Mouse (Mus musculus) embryonic facial prominence, embryonic 12.5 days (tissue): ENCODE data around the gene Nupr1. TPM values are rescaled to one million over a fixed set of nuclear protein-coding genes. Genes with fewer than 3 reads are reported as not detected.
"Not testable (repeated sequence)": the region's sequence is repeated elsewhere in the genome, so short reads cannot be mapped to it uniquely, and the experiment has no call there.

Experiments
- ATAC-seq: fragments of 200-750 bp; cut with Nextera tagmentation; 2 replicates; pipeline ENCODE4 v1.8.0; 2017; ENCODE audit not compliant: insufficient number of reproducible peaks, insufficient read depth, low FRiP score, low TSS enrichment
- H3K27ac ChIP-seq: fragments of 300-500 bp; sonication (generic); 2 replicates; pipeline ENCODE4 v1.5.1; 2016; ENCODE audit warnings: mild to moderate bottlenecking
- H3K27me3 ChIP-seq: fragments of 300-500 bp; sonication (generic); 2 replicates; pipeline ENCODE4 v1.6.1; 2016; ENCODE audit warnings: mild to moderate bottlenecking, moderate library complexity
- H3K36me3 ChIP-seq: fragments of 300-500 bp; sonication (generic); 2 replicates; pipeline ENCODE4 v1.6.1; 2016; ENCODE audit warnings: mild to moderate bottlenecking
- H3K4me1 ChIP-seq: fragments of 300-500 bp; sonication (generic); 2 replicates; pipeline ENCODE4 v1.6.1; 2016
- H3K4me2 ChIP-seq: fragments of 300-500 bp; sonication (generic); replicated peaks from 2 replicates; pipeline ENCODE4 v1.6.1; 2016; ENCODE audit warnings: mild to moderate bottlenecking, moderate library complexity
- H3K4me3 ChIP-seq: fragments of 300-500 bp; sonication (generic); 2 replicates; pipeline ENCODE4 v1.5.1; 2016; ENCODE audit warnings: mild to moderate bottlenecking
- H3K9ac ChIP-seq: fragments of 300-500 bp; sonication (generic); 2 replicates; pipeline ENCODE4 v1.6.1; 2016; ENCODE audit warnings: mild to moderate bottlenecking, moderate library complexity
- H3K9me3 ChIP-seq: fragments of 300-500 bp; sonication (generic); 2 replicates; pipeline ENCODE4 v1.6.1; 2016; ENCODE audit warnings: mild to moderate bottlenecking, moderate library complexity
- WGBS: fragments of 180-500 bp; shearing (Covaris S2); methylation state at CpG from one replicate; pipeline ENCODE4 v1.1.7; 2016; 5-methylcytosine and 5-hydroxymethylcytosine counted together
- polyA plus RNA-seq: library from polyadenylated mRNA; unstranded; fragments of >200 nt; fragmentation: Nextera tagmentation; extraction: Ambion mirVana; gene quantifications from 2 replicates; pipeline ENCODE4 v1.2.1, GENCODE M21; 2016

The Nupr1 gene
- polyA plus RNA-seq, 1 experiment from 2014 or later, result 5.6 TPM

DNA sequence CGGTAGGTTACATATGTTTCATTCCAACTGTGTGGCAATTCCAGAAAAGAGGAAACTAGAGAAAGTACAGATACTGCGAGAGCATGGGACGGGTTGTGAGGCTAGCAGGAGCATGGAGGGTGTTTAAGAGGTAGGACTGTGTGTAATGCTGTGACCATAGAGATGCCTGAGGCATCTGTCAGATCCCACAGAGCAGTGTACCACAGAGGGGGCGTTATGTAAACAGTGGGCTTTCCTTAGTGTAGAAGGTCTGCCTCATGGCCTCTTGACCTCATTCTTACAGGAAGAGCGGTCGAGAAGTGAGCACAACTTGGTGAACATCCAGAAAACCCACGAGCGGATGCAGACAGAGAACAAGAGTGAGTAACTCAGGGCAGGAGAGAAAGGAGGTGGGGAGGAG is 33.0 kb upstream of the Nupr1 start:
- WGBS, result 60% methylated on average over 8 of the region's 8 CpGs
- no peak for ATAC-seq
- peaks cover 25% of the 10 kb centered on the region for H3K36me3 ChIP-seq

DNA sequence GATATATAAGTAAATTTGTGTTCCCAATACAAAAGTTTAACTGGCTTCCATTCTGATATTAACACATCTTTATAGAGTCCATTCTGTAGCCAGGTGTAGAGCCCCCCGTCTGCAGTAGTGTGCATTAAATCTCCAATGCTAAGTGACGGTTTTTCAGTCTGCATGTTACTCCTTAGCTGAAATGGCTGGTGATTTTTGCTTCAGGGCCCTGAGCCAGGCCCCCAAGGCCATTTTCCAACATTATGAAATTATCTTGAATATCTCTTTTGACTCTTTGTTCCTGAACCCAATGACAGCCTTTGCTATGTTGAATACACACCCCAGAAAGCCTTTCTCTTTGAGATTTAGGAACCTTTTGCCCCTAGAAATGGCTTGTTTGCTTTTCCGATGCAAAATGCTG is 29.1 kb upstream of the Nupr1 start:
- no peak overlapping the region for H3K27ac ChIP-seq
- H3K4me3 ChIP-seq, result no peak overlapping the region
- H3K4me2 ChIP-seq, result no peak overlapping the region
- H3K4me1 ChIP-seq, result no peaks in the 10 kb centered on the region
- no peaks in the 10 kb centered on the region for H3K27me3 ChIP-seq
- ATAC-seq, result no peak
- H3K9me3 ChIP-seq, result no peaks in the 10 kb centered on the region
- H3K36me3 ChIP-seq, result peaks cover 12% of the 10 kb centered on the region
- H3K9ac ChIP-seq, result no peak overlapping the region
- 88% methylated on average over 3 of the region's 3 CpGs for WGBS

More for the DNA sequence above, 33.0 kb upstream of the Nupr1 start:
- Histone ChIP-seq H3K9me3 (no peaks in the 10 kb centered on the region), H3K4me2 (no peak overlapping the region), H3K4me1 (no peaks in the 10 kb centered on the region), H3K27ac (no peak overlapping the region), H3K4me3 (no peak overlapping the region), H3K27me3 (no peaks in the 10 kb centered on the region), H3K9ac (no peak overlapping the region)

DNA sequence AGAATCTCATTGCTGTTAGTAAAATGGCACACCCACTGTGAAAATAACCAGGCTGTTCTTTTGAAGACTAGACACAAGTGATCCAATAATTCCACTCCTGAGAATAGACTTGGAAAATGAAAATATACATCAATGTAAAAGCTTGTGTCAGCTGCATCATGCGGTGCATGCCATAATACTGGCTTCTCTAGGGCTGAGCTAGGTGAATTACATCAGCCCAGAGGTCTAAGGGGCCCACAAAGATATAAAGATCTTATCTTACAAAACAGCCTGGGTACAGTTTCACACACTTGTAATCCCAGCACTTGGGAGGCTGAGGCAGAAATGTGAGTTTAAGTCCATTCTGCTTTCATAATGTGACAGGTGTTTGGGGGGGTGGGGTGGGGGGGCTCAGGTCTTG is 26.9 kb upstream of the Nupr1 start:
- Histone ChIP-seq H3K4me2 (no peak overlapping the region), H3K9ac (no peak overlapping the region), H3K9me3 (no peaks in the 10 kb centered on the region), H3K4me3 (no peak overlapping the region), H3K27me3 (no peaks in the 10 kb centered on the region), H3K4me1 (no peaks in the 10 kb centered on the region), H3K27ac (no peak overlapping the region), H3K36me3 (peaks cover 6% of the 10 kb centered on the region)
- ATAC-seq, result no peak
- WGBS, result 95% methylated on average over 1 of the region's 1 CpGs

DNA sequence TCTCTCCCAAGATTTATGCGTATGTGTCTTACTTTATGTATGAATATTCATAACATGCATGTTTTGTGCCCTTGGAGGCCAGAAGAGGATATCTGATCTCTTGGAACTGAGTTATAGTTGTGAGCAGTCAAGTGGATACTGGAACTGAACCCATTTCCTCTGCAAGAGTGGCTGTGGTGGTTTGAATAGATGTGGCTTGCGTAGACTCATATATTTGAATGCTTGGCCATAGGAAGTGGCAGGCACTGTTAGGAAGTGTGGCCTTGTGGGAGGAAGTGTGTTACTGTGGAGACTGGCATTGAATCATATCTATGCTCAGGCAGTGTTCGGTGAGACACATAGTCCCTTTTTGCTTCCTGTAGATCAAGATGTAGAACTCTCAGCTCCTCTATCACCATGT is 25.0 kb upstream of the Nupr1 start:
- Histone ChIP-seq H3K9me3 (no peaks in the 10 kb centered on the region), H3K36me3 (0 out of 2 replicates have a peak, but pooled peaks cover 2% of the 10 kb centered on the region), H3K9ac (no peak overlapping the region), H3K4me1 (no peaks in the 10 kb centered on the region), H3K27ac (no peak overlapping the region), H3K4me2 (no peak overlapping the region), H3K27me3 (no peaks in the 10 kb centered on the region), H3K4me3 (no peak overlapping the region)
- 91% methylated on average over 3 of the region's 3 CpGs for WGBS
- ATAC-seq, result no peak

DNA sequence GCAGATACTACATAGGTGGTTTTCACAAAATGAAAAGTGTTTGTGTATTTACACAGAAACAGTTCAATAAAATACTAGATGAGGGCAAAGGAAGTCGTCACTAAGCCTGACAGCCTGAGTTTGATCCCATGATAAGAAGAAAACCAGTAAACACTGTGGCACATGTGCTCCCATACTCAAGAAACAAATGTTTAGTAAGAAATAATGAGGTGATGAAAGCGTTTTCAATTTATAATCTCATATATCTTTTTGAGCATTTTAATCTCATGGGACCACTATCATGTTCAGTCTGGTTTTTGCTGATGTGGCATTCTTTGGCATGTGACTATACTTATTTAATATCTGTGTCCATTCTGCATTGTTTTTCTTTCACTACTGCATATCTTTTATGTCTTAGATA is 23.3 kb upstream of the Nupr1 start:
- WGBS, result 84% methylated on average over 2 of the region's 2 CpGs
- no peaks in the 10 kb centered on the region for H3K27me3 ChIP-seq
- no peak overlapping the region for H3K4me3 ChIP-seq
- peaks cover 6% of the 10 kb centered on the region for H3K4me1 ChIP-seq
- no peak overlapping the region for H3K9ac ChIP-seq
- H3K4me2 ChIP-seq, result no peak overlapping the region
- no peak for ATAC-seq
- 0 out of 2 replicates have a peak, but pooled peaks cover 2% of the 10 kb centered on the region for H3K36me3 ChIP-seq
- H3K27ac ChIP-seq, result no peak overlapping the region
- no peaks in the 10 kb centered on the region for H3K9me3 ChIP-seq

DNA sequence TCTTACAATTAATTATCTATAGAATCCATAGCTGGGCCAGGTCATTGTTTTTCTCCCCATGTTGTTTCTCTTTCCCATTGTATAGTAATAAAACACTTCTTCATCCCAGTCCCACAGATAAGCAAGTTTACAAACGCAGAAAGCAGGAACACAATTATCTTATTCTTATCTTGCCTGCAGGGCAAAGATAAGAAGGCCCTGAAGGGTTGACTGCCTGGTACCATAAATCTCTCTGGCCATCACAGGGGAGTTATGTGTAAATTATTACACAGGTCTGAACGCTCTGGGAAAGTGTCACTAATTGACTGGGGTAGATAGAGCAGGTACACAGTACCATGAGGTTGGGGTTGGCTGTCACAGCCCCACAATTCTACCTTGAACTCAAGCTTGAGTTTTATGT is 20.2 kb upstream of the Nupr1 start:
- Histone ChIP-seq H3K27me3 (no peaks in the 10 kb centered on the region), H3K27ac (no peak overlapping the region), H3K9ac (no peak overlapping the region), H3K9me3 (no peaks in the 10 kb centered on the region), H3K36me3 (no peaks in the 10 kb centered on the region), H3K4me2 (no peak overlapping the region), H3K4me3 (no peak overlapping the region), H3K4me1 (peaks cover 12% of the 10 kb centered on the region)
- ATAC-seq, result no peak
- WGBS, result 90% methylated on average over 2 of the region's 2 CpGs

DNA sequence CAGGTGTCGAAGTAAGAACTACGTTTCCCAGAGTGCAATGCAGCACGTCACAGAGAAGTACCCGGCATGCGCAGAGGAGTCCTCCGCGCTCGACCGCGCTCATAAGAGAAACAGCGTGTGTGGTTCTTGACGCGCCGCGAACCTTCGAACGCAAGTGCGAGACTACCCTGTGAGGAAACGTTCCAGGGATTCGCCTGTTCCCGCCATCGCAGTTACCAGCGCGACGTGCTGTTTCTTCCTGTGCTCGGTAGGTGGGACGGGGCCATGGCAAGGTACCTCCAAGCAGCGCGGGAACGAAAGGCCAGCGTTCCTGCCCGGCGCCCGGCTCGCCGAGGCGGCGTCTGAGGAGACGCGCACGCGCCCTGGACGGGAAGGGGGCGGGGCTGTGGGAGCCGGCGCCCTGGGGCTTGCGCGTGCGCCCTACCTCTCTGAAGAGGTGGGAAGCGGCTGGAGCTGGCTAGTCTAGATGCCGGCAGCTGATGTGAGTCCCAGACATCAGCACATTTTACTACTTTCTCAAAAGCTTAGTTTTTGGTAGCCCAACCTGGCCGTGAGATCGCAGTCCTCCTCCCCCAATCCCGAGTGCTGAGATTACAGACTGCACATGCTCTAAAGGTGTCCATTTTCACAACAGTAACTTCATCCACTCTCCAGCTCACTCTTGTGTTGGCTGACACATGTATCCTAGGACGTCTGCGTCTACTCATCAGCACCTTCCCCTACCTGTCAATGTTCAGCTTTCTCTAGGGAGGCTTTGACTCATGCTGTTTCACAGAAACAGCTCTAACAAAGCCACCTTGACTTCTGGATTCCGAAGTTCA is 18.8 kb upstream of the Nupr1 start, which contains the start of gene Sgf29:
Sgf29 (plus strand) TSS at position 79 of the 821 bp plus-strand sequence.
- H3K27ac ChIP-seq, result peak within 1 kb of the TSS; percentile 94
- 2% methylated on average over 57 of the region's 57 CpGs for WGBS
- peak within 1 kb of the TSS; percentile 71 for H3K9ac ChIP-seq
- peak within 1 kb of the TSS; percentile 80 for H3K4me2 ChIP-seq
- peak; percentile 95 for ATAC-seq
- no peaks in the 10 kb centered on the region for H3K9me3 ChIP-seq
- H3K4me1 ChIP-seq, result peaks cover 12% of the 10 kb centered on the region
- H3K27me3 ChIP-seq, result no peaks in the 10 kb centered on the region
- no peaks in the 10 kb centered on the region for H3K36me3 ChIP-seq
- peak within 1 kb of the TSS; percentile 51 for H3K4me3 ChIP-seq

DNA sequence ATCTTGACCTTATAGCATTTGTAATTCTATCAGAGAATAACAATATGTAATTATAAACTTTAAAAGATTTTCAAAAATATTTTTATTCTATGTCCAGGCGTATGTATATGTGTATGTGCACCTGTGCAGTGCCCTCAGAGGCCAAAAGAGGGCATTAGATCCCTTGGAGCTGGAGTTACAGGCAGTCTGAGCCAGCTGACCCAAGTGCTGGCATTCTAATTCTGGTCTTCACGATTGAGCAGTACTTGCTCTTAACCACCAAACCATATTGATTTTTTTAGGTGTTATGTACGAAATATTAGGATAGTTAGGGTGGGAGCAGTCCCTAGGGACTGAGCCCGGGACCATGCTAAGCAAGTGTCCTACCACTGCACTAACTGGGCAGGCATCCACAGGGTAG is 17.8 kb upstream of the Nupr1 start:
- ATAC-seq, result no peak
- H3K27ac ChIP-seq, result no peak overlapping the region
- H3K4me1 ChIP-seq, result peaks cover 12% of the 10 kb centered on the region
- H3K4me3 ChIP-seq, result peak overlapping the region; percentile 51; the same call in 1 of the 2 replicates
- no peaks in the 10 kb centered on the region for H3K9me3 ChIP-seq
- H3K4me2 ChIP-seq, result peak overlapping the region; percentile 80
- H3K36me3 ChIP-seq, result no peaks in the 10 kb centered on the region
- no peaks in the 10 kb centered on the region for H3K27me3 ChIP-seq
- WGBS, result 78% methylated on average over 4 of the region's 4 CpGs
- no peak overlapping the region for H3K9ac ChIP-seq

DNA sequence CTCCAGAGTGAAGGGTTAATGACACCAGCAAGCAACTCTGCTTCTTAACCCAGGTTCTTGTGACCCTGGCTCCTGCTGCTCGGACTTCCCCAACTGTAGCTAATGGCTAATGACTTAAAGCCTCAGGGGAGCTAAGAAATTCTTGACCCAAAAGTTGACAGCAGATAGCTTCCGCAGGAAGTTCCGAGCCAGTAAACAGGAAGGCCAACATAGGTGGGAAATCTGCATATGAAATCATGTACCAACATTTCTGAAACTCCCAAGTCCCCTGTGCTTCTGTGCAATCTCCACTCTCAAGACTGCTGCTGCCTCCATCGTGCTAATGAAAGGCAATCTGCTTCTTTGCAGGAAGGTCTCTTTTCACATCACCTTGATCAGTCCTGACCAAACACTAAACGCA is 15.0 kb upstream of the Nupr1 start:
- H3K36me3 ChIP-seq, result no peaks in the 10 kb centered on the region
- no peak overlapping the region for H3K27ac ChIP-seq
- H3K4me2 ChIP-seq, result no peak overlapping the region
- H3K4me3 ChIP-seq, result no peak overlapping the region
- H3K4me1 ChIP-seq, result peaks cover 12% of the 10 kb centered on the region
- no peak for ATAC-seq
- H3K27me3 ChIP-seq, result no peaks in the 10 kb centered on the region
- no peak overlapping the region for H3K9ac ChIP-seq
- 49% methylated on average over 5 of the region's 5 CpGs for WGBS
- H3K9me3 ChIP-seq, result no peaks in the 10 kb centered on the region

DNA sequence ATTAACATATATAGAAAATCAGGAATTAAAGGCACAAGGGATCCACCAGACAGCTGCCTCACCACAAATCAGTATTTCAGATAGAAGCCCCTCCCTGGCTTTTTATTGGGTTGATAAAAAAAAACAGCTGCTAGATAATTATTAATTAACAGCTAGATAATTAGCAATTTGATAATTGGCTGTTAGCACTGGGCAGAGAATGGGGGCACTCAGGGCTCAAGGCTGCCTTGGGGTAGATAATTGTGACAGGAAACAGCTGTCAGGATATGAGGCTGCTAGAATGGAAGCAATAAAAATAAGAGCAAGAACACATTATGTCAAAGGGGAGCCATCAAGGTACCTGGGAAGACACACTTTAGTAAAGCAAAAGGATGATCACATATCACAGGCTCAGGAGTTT is 14.3 kb upstream of the Nupr1 start:
- Histone ChIP-seq H3K4me1 (peaks cover 8% of the 10 kb centered on the region), H3K4me2 (no peak overlapping the region), H3K36me3 (no peaks in the 10 kb centered on the region), H3K9ac (no peak overlapping the region), H3K27me3 (no peaks in the 10 kb centered on the region), H3K9me3 (no peaks in the 10 kb centered on the region), H3K4me3 (no peak overlapping the region), H3K27ac (no peak overlapping the region)
- no peak for ATAC-seq

DNA sequence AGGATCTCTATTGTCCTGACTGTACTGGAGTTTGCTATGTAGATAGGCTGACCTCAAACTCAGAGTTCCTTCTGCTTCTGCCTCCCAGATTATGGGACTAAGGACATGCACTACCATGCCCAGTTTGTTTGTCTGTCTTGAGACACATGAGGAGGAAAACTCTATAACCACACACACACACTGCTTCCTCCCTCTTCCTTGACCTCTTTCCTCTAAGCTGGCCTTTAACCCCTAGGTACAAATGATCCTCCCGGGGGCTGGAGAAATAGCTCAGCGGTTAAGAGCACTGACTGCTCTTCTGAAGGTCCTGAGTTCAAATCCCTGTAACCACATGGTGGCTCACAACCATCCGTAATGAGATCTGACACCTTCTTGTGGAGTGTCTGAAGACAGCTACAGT is 13.7 kb upstream of the Nupr1 start:
- 54% methylated on average over 3 of the region's 3 CpGs for WGBS
- Histone ChIP-seq H3K9me3 (no peaks in the 10 kb centered on the region), H3K9ac (no peak overlapping the region), H3K36me3 (no peaks in the 10 kb centered on the region), H3K4me1 (peaks cover 5% of the 10 kb centered on the region; the same call in 1 of the 2 replicates), H3K4me3 (no peak overlapping the region), H3K27ac (no peak overlapping the region), H3K27me3 (no peaks in the 10 kb centered on the region), H3K4me2 (no peak overlapping the region)
- no peak for ATAC-seq

DNA sequence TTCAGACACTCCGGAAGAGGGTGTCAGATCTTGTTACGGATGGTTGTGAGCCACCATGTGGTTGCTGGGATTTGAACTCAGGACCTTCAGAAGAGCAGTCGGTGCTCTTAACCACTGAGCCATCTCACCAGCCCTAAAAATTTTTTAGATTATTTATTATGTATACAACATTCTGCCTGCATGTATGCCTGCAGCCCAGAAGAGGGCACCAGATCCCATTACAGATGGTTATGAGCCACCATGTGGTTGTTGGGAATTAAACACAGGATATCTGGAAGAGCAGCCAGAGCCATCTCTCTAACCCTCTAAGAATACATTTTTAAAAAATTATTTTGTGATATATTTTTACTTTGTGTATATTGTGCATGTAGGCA is 12.6 kb upstream of the Nupr1 start:
- not testable (repeated sequence) for H3K27ac ChIP-seq, H3K9me3 ChIP-seq, H3K36me3 ChIP-seq, H3K4me3 ChIP-seq, H3K4me1 ChIP-seq, H3K9ac ChIP-seq, ATAC-seq, H3K4me2 ChIP-seq, H3K27me3 ChIP-seq
- WGBS, result 80% methylated on average over 3 of the region's 3 CpGs
